Mouse (Mus musculus): Measurements from ENCODE around the gene Xpnpep3. TPM values are rescaled to one million over a fixed set of nuclear protein-coding genes. Genes with fewer than 3 reads are reported as not detected.
A peak's percentile ranks its signal among the peaks of the same experiment; 100 is the strongest.
"Not testable (repeated sequence)": the region's sequence is repeated elsewhere in the genome, so short reads cannot be mapped to it uniquely, and the experiment has no call there.

Xpnpep3 gene
- polyA plus RNA-seq, 1 experiment from 2014 or later = 7.8 TPM

DNA sequence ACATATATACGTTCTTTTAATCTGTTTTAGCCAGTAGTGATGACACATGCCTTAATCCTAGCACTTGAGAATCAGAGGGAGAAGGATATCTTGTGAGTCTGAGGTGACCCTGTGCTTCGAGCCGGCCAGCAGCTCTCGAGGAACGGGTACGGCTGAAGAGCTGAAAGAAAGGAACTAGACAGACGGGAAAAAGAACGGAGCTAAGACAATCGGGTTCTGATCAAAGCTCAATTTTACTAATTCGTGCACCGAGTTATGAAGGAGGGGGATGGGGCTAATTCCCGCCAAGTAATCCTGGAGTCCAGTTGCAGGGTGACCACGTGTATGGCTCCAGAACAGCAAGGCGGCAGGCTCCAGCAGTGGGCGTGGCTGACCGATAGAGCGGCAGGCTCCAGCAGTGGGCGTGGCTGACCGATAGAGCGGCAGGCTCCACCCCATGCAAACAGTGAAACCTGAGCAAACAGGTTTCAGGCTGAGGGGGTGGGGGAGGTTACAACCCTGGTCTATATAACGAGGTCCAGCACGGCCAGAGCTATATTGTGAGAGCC is 16.9 kb downstream of the Xpnpep3 start:
- 4% methylated on average over 22 of the region's 22 CpGs for WGBS
- not testable (repeated sequence) for H3K27me3 ChIP-seq (ENCODE audit: control insufficient read depth, insufficient read depth, low read length); H3K27ac ChIP-seq (ENCODE audit: low read length); H3K9me3 ChIP-seq (ENCODE audit: control insufficient read depth, low read depth, low read length); H3K4me1 ChIP-seq (ENCODE audit: control insufficient read depth, insufficient read depth, low read length); H3K36me3 ChIP-seq (ENCODE audit: control insufficient read depth, insufficient read depth, low read length)
- Histone ChIP-seq H3K4me2 (replicated peaks; ENCODE audit: low read depth, low read length) (peak overlapping the region; percentile 41), H3K9ac (replicated peaks; ENCODE audit: low read depth, low read length) (0 out of 2 replicates have a peak overlapping the region, but pooled peaks have one; percentile 25), H3K4me3 (ENCODE audit: low read depth, low read length) (peak overlapping the region; percentile 18)
- ATAC-seq (ENCODE audit: insufficient number of reproducible peaks, insufficient read depth, low FRiP score, low read depth) = peak; percentile 91

DNA sequence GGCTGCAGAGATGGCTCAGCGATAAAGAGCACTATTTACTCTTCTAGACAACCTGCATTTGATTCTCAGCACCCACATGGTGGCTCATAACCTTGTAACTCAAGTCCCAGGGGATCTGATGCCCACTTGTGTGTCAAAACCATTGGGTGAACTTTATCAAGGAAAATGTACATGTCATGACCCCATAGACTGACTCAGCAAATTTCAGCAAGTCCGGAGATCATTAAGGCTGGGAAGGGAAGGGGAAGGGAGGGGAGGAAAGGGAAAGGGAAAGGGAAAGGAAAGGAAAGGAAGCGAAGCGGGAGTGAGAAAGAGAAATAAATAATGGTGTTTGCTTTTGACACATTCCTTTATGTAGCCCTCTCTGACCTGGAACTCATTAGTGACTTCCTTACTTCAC is 18.1 kb downstream of the Xpnpep3 start:
- Histone ChIP-seq H3K9me3 (ENCODE audit: control insufficient read depth, low read depth, low read length) (no peaks in the 10 kb centered on the region), H3K27ac (ENCODE audit: low read length) (no peak overlapping the region), H3K4me2 (replicated peaks; ENCODE audit: low read depth, low read length) (no peak overlapping the region), H3K36me3 (ENCODE audit: control insufficient read depth, insufficient read depth, low read length) (no peaks in the 10 kb centered on the region; the same call in 1 of the 2 replicates), H3K27me3 (ENCODE audit: control insufficient read depth, insufficient read depth, low read length) (no peaks in the 10 kb centered on the region), H3K4me1 (ENCODE audit: control insufficient read depth, insufficient read depth, low read length) (0 out of 2 replicates have a peak, but pooled peaks cover 5% of the 10 kb centered on the region), H3K9ac (replicated peaks; ENCODE audit: low read depth, low read length) (no peak overlapping the region), H3K4me3 (ENCODE audit: low read depth, low read length) (no peak overlapping the region)
- no peak for ATAC-seq (ENCODE audit: insufficient number of reproducible peaks, insufficient read depth, low FRiP score, low read depth)
- WGBS = 82% methylated on average over 4 of the region's 4 CpGs

DNA sequence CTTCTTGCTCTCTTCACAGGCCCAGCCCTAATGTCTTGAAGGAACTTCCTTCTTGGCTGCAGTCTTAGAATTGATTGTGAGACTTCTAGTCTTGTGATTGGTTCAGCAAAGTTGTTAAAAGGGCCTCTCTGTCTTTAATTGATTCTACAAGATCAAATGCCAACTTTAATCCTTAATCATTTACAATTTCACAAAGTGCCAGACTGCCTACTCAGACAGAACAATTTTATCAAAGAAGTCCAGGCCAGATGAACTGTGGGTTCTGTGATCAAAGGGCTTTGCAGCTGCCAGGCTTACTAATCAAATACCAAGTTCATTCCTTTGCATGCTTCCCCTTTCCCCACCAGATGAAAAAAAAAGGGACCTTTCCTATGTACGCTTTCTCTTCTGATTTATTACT is 21.5 kb downstream of the Xpnpep3 start:
- H3K27me3 ChIP-seq (ENCODE audit: control insufficient read depth, insufficient read depth, low read length) = no peaks in the 10 kb centered on the region
- WGBS = 20% methylated on average over 1 of the region's 1 CpGs
- H3K4me3 ChIP-seq (ENCODE audit: low read depth, low read length) = no peak overlapping the region
- no peaks in the 10 kb centered on the region for H3K36me3 ChIP-seq (ENCODE audit: control insufficient read depth, insufficient read depth, low read length)
- H3K9ac ChIP-seq (replicated peaks; ENCODE audit: low read depth, low read length) = no peak overlapping the region
- H3K4me1 ChIP-seq (ENCODE audit: control insufficient read depth, insufficient read depth, low read length) = 0 out of 2 replicates have a peak, but pooled peaks cover 5% of the 10 kb centered on the region
- H3K9me3 ChIP-seq (ENCODE audit: control insufficient read depth, low read depth, low read length) = no peaks in the 10 kb centered on the region
- peak overlapping the region; percentile 86 for H3K27ac ChIP-seq (ENCODE audit: low read length)
- ATAC-seq (ENCODE audit: insufficient number of reproducible peaks, insufficient read depth, low FRiP score, low read depth) = no peak
- H3K4me2 ChIP-seq (replicated peaks; ENCODE audit: low read depth, low read length) = no peak overlapping the region

DNA sequence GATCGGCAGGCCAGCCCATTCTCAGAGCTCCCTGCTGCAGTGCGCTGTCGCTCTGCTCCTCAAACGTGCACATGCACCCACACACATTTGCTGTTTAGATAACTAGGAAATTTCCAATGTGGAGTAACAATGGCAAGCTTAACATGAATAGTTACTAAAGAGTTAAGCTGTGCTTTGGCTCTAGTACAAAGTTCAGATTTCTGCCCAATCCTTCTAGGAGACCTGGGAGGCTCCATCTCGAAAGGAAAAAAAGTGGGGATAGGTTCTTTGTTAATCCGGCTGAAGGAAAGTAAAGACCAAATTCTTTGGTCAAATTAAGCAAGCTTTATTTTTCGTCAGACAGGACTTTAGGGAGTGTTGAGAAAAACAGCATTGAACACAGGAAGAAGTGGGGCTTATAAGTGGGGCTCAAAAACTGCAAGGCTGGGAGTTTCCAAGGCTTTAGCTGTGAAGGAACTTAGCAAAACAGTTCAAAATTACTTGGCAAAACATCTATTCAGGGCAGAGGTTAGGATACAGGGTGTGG is 22.3 kb downstream of the Xpnpep3 start:
- H3K4me2 ChIP-seq (replicated peaks; ENCODE audit: low read depth, low read length) = no peak overlapping the region
- peaks cover 1% of the 10 kb centered on the region; the same call in 1 of the 2 replicates for H3K36me3 ChIP-seq (ENCODE audit: control insufficient read depth, insufficient read depth, low read length)
- H3K27me3 ChIP-seq (ENCODE audit: control insufficient read depth, insufficient read depth, low read length) = no peaks in the 10 kb centered on the region
- H3K9me3 ChIP-seq (ENCODE audit: control insufficient read depth, low read depth, low read length) = no peaks in the 10 kb centered on the region
- no peak overlapping the region for H3K4me3 ChIP-seq (ENCODE audit: low read depth, low read length)
- no peak overlapping the region for H3K9ac ChIP-seq (replicated peaks; ENCODE audit: low read depth, low read length)
- peak overlapping the region; percentile 86 for H3K27ac ChIP-seq (ENCODE audit: low read length)
- 47% methylated on average over 7 of the region's 7 CpGs for WGBS
- 0 out of 2 replicates have a peak, but pooled peaks cover 5% of the 10 kb centered on the region for H3K4me1 ChIP-seq (ENCODE audit: control insufficient read depth, insufficient read depth, low read length)
- no peak for ATAC-seq (ENCODE audit: insufficient number of reproducible peaks, insufficient read depth, low FRiP score, low read depth)

DNA sequence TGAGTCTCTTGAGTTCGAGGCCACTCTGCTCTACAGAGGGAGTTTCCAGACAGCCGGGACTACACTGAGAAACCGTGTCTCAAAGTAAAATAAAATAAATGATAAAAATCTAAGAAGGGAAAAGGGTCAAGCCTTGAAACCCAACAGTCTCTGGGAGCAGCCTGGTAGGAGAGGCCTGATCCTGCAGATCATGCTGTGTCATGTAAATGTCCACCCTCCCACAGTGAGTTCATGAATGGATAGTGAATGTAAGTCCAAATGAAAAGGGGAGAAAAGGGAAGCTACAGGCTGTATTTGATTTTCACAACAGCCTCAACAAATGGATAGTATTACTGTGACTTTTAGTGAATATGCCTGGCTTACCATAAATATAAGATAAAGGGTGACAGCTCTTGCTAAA is 25.4 kb downstream of the Xpnpep3 start:
- H3K36me3 ChIP-seq (ENCODE audit: control insufficient read depth, insufficient read depth, low read length) = peaks cover 7% of the 10 kb centered on the region; the same call in 1 of the 2 replicates
- H3K9ac ChIP-seq (replicated peaks; ENCODE audit: low read depth, low read length) = no peak overlapping the region
- no peaks in the 10 kb centered on the region for H3K27me3 ChIP-seq (ENCODE audit: control insufficient read depth, insufficient read depth, low read length)
- ATAC-seq (ENCODE audit: insufficient number of reproducible peaks, insufficient read depth, low FRiP score, low read depth) = no peak
- no peak overlapping the region for H3K4me3 ChIP-seq (ENCODE audit: low read depth, low read length)
- H3K4me2 ChIP-seq (replicated peaks; ENCODE audit: low read depth, low read length) = no peak overlapping the region
- 0 out of 2 replicates have a peak, but pooled peaks cover 5% of the 10 kb centered on the region for H3K4me1 ChIP-seq (ENCODE audit: control insufficient read depth, insufficient read depth, low read length)
- WGBS = 93% methylated on average over 3 of the region's 3 CpGs
- H3K27ac ChIP-seq (ENCODE audit: low read length) = no peak overlapping the region
- H3K9me3 ChIP-seq (ENCODE audit: control insufficient read depth, low read depth, low read length) = no peaks in the 10 kb centered on the region

DNA sequence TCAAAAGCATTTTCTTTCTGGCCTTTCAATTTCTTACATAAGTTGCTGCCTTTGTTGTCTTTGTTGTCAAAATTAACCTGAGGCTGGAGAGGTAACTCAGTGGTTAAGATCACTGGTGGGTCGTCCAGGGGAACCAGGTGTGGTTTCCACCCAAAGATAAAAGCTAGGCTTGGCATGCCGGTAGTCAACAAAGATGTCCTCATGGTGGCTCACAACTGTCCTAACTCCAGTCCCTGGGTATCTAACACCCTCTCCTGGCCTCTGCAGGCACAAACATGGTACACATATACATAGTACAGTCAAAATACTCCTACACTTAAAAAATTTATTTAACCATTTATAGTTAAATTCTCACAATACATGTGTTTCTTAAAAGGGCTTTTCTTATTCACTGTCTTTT is 28.0 kb downstream of the Xpnpep3 start:
- H3K4me1 ChIP-seq (ENCODE audit: control insufficient read depth, insufficient read depth, low read length) = no peaks in the 10 kb centered on the region
- WGBS = 83% methylated on average over 2 of the region's 2 CpGs
- no peak overlapping the region for H3K9ac ChIP-seq (replicated peaks; ENCODE audit: low read depth, low read length)
- H3K36me3 ChIP-seq (ENCODE audit: control insufficient read depth, insufficient read depth, low read length) = peaks cover 21% of the 10 kb centered on the region; the same call in 1 of the 2 replicates
- H3K9me3 ChIP-seq (ENCODE audit: control insufficient read depth, low read depth, low read length) = no peaks in the 10 kb centered on the region
- ATAC-seq (ENCODE audit: insufficient number of reproducible peaks, insufficient read depth, low FRiP score, low read depth) = no peak
- H3K27me3 ChIP-seq (ENCODE audit: control insufficient read depth, insufficient read depth, low read length) = no peaks in the 10 kb centered on the region
- no peak overlapping the region for H3K4me3 ChIP-seq (ENCODE audit: low read depth, low read length)
- no peak overlapping the region for H3K27ac ChIP-seq (ENCODE audit: low read length)
- H3K4me2 ChIP-seq (replicated peaks; ENCODE audit: low read depth, low read length) = no peak overlapping the region

DNA sequence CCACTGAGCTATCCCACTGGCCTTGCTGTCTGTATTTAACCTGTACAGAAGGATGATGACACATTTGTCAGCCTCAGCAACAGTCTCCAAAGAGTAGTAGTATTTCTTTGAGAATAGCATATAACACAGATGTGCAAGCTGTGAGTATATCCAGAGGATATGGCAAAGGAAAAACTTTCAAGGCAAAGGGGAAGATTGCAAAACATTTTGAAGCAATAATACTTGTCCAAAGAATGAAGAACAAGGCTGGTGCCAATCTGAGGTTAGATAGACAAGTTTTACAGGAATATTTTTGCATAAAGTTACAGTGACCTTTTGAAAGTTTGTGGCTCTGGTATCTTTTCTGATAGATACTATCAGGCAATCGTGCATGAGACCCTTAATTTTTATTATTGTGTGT is 31.3 kb downstream of the Xpnpep3 start:
- Histone ChIP-seq H3K27ac (ENCODE audit: low read length) (no peak overlapping the region), H3K4me1 (ENCODE audit: control insufficient read depth, insufficient read depth, low read length) (no peaks in the 10 kb centered on the region), H3K9ac (replicated peaks; ENCODE audit: low read depth, low read length) (no peak overlapping the region), H3K27me3 (ENCODE audit: control insufficient read depth, insufficient read depth, low read length) (no peaks in the 10 kb centered on the region), H3K36me3 (ENCODE audit: control insufficient read depth, insufficient read depth, low read length) (peaks cover 24% of the 10 kb centered on the region; the same call in 1 of the 2 replicates), H3K4me3 (ENCODE audit: low read depth, low read length) (no peak overlapping the region), H3K9me3 (ENCODE audit: control insufficient read depth, low read depth, low read length) (no peaks in the 10 kb centered on the region), H3K4me2 (replicated peaks; ENCODE audit: low read depth, low read length) (no peak overlapping the region)
- 88% methylated on average over 1 of the region's 1 CpGs for WGBS
- ATAC-seq (ENCODE audit: insufficient number of reproducible peaks, insufficient read depth, low FRiP score, low read depth) = no peak

DNA sequence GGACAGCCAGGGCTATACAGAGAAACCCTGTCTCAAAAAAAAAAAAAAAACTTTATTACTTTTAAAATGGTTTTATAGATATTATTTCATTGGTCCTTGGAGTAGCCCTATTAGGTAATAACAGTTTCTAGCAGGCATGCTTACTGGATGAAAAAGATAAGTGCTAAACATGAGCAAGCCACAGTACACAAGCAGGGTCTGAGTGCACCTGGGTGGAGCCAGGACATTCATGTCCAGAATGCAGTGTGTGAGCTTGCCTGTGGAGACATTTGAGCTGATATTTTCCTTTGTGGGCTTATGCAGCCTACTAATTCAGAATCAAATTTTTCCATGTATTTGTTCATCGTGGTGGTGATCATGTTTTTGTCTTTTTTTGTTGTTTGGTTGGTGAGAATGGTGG is 38.4 kb downstream of the Xpnpep3 start:
- H3K27me3 ChIP-seq (ENCODE audit: control insufficient read depth, insufficient read depth, low read length) = no peaks in the 10 kb centered on the region

DNA sequence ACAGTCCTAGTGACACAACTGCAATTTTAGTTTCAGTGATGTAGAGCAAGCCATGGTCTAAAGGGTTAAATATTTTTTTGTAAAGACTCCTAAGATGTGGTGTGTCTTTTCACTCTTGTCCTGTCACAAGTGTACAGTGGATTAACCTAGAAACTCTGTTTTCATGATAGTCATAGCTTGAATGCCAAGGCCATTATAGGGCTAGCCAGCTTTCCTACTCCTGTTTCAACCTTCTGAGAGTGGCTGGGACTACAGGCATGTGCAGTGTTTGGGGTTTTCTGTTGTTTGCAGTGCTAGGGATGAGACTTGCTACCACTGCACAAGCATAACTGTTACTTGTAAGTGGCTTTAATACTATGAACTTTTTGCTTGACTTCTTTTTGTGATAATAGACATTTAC is 39.3 kb downstream of the Xpnpep3 start:
- Histone ChIP-seq H3K4me2 (replicated peaks; ENCODE audit: low read depth, low read length) (no peak overlapping the region), H3K27ac (ENCODE audit: low read length) (no peak overlapping the region), H3K27me3 (ENCODE audit: control insufficient read depth, insufficient read depth, low read length) (no peaks in the 10 kb centered on the region), H3K4me1 (ENCODE audit: control insufficient read depth, insufficient read depth, low read length) (no peaks in the 10 kb centered on the region), H3K4me3 (ENCODE audit: low read depth, low read length) (no peak overlapping the region), H3K36me3 (ENCODE audit: control insufficient read depth, insufficient read depth, low read length) (peaks cover 26% of the 10 kb centered on the region), H3K9ac (replicated peaks; ENCODE audit: low read depth, low read length) (no peak overlapping the region), H3K9me3 (ENCODE audit: control insufficient read depth, low read depth, low read length) (no peaks in the 10 kb centered on the region)
- ATAC-seq (ENCODE audit: insufficient number of reproducible peaks, insufficient read depth, low FRiP score, low read depth) = no peak

More for the DNA sequence above, 38.4 kb downstream of the Xpnpep3 start:
- H3K9ac ChIP-seq (replicated peaks; ENCODE audit: low read depth, low read length) = no peak overlapping the region
- 100% methylated on average over 1 of the region's 1 CpGs for WGBS
- no peak overlapping the region for H3K4me3 ChIP-seq (ENCODE audit: low read depth, low read length)
- no peak overlapping the region for H3K27ac ChIP-seq (ENCODE audit: low read length)
- H3K36me3 ChIP-seq (ENCODE audit: control insufficient read depth, insufficient read depth, low read length) = peaks cover 26% of the 10 kb centered on the region
- no peak for ATAC-seq (ENCODE audit: insufficient number of reproducible peaks, insufficient read depth, low FRiP score, low read depth)
- no peaks in the 10 kb centered on the region for H3K9me3 ChIP-seq (ENCODE audit: control insufficient read depth, low read depth, low read length)
- no peaks in the 10 kb centered on the region for H3K4me1 ChIP-seq (ENCODE audit: control insufficient read depth, insufficient read depth, low read length)
- no peak overlapping the region for H3K4me2 ChIP-seq (replicated peaks; ENCODE audit: low read depth, low read length)

Measured in stomach, embryonic 14.5 days (tissue).